Mouse (Mus musculus) intestine, embryonic 15.5 days (tissue): ENCODE results near the gene Lnx1. TPM values are rescaled to one million over a fixed set of nuclear protein-coding genes. Genes with fewer than 3 reads are reported as not detected.

ENCODE experiments used
- ATAC-seq: fragments of 200-750 bp; cut with Nextera tagmentation; 2 replicates; pipeline ENCODE4 v1.8.0; 2017; ENCODE audit warnings: moderate TSS enrichment, moderate library complexity
- H3K27ac ChIP-seq: fragments of 300-500 bp; sonication (generic); 2 replicates; pipeline ENCODE4 v1.5.1; 2015; ENCODE audit warnings: mild to moderate bottlenecking, inconsistent platforms
- H3K27me3 ChIP-seq: fragments of 300-500 bp; sonication (generic); replicated peaks from 2 replicates; pipeline ENCODE4 v1.6.1; 2015; ENCODE audit warnings: inconsistent platforms
- H3K36me3 ChIP-seq: fragments of 300-500 bp; sonication (generic); 2 replicates; pipeline ENCODE4 v1.6.1; 2015; ENCODE audit warnings: inconsistent platforms
- H3K4me1 ChIP-seq: fragments of 300-500 bp; sonication (generic); replicated peaks from 2 replicates; pipeline ENCODE4 v1.6.1; 2015; ENCODE audit warnings: inconsistent platforms
- H3K4me2 ChIP-seq: fragments of 300-500 bp; sonication (generic); replicated peaks from 2 replicates; pipeline ENCODE4 v1.6.1; 2015; ENCODE audit warnings: mild to moderate bottlenecking, inconsistent platforms
- H3K4me3 ChIP-seq: fragments of 300-500 bp; sonication (generic); replicated peaks from 2 replicates; pipeline ENCODE4 v1.5.1; 2015; ENCODE audit warnings: inconsistent platforms
- H3K9ac ChIP-seq: fragments of 300-500 bp; sonication (generic); 2 replicates; pipeline ENCODE4 v1.6.1; 2015; ENCODE audit warnings: inconsistent platforms
- H3K9me3 ChIP-seq: fragments of 300-500 bp; sonication (generic); 2 replicates; pipeline ENCODE4 v1.6.1; 2016; ENCODE audit warnings: inconsistent platforms
- WGBS: fragments of 180-500 bp; shearing (Covaris S2); methylation state at CpG from one replicate; pipeline ENCODE4 v1.1.7; 2015; 5-methylcytosine and 5-hydroxymethylcytosine counted together
- polyA plus RNA-seq: library from polyadenylated mRNA; unstranded; fragments of >200 nt; fragmentation: Nextera tagmentation; extraction: Ambion mirVana; gene quantifications from 2 replicates; pipeline ENCODE4 v1.2.1, GENCODE M21; 2015

Lnx1 gene
- polyA plus RNA-seq, 1 experiment from 2014 or later, result 5.9 TPM

DNA sequence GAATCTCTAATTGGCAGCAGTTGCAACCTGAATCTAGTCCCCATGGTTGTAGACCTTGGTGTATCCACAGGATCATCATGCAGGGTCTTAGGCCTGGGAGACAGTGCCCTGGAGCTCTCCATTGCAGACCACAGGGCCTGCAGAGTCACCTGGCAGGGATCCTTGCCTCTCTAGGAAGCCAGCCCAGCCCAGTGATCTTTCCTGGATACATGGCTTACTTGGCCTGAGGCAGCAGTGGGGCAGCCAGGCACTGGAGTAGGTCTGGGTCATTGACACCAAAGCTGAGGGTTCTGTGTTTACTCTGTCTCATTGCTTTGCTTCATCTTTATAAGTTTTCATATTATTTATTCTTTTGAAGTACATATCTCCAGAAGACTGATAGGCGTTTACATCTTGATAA, 141.6 kb downstream of the Lnx1 start:
- no peak overlapping the region for H3K4me2 ChIP-seq
- H3K27ac ChIP-seq, result no peak overlapping the region
- ATAC-seq, result no peak
- no peaks in the 10 kb centered on the region for H3K27me3 ChIP-seq
- H3K4me3 ChIP-seq, result no peak overlapping the region
- no peaks in the 10 kb centered on the region for H3K9me3 ChIP-seq
- no peaks in the 10 kb centered on the region for H3K4me1 ChIP-seq
- H3K9ac ChIP-seq, result no peak overlapping the region
- peaks cover 29% of the 10 kb centered on the region for H3K36me3 ChIP-seq
- 92% methylated on average over 1 of the region's 1 CpGs for WGBS

GRCm38 (mm10) chr5:74549566-74549965, 153.1 kb downstream of the Lnx1 start:
- H3K36me3 ChIP-seq, result peaks cover 18% of the 10 kb centered on the region; the same call in 1 of the 2 replicates
- no peaks in the 10 kb centered on the region for H3K4me1 ChIP-seq
- H3K9me3 ChIP-seq, result no peaks in the 10 kb centered on the region
- WGBS, result 92% methylated on average over 8 of the region's 8 CpGs
- no peak overlapping the region for H3K27ac ChIP-seq
- no peak overlapping the region for H3K4me2 ChIP-seq
- H3K27me3 ChIP-seq, result no peaks in the 10 kb centered on the region
- no peak overlapping the region for H3K4me3 ChIP-seq
- ATAC-seq, result no peak
- no peak overlapping the region for H3K9ac ChIP-seq

GRCm38 (mm10) chr5:74545606-74546005, 157.1 kb downstream of the Lnx1 start:
- Histone ChIP-seq H3K9me3 (no peaks in the 10 kb centered on the region), H3K9ac (no peak overlapping the region), H3K36me3 (peaks cover 14% of the 10 kb centered on the region; the same call in 1 of the 2 replicates), H3K4me3 (no peak overlapping the region), H3K27me3 (no peaks in the 10 kb centered on the region), H3K4me2 (no peak overlapping the region), H3K4me1 (no peaks in the 10 kb centered on the region), H3K27ac (no peak overlapping the region)
- no peak for ATAC-seq
- 93% methylated on average over 4 of the region's 4 CpGs for WGBS

Other genes with a start within 250 kb of the Lnx1 start
- gene Scfd2, start 171.2 kb downstream of the Lnx1 start, polyA plus RNA-seq, result 17.2 and 17.7 TPM in 2 replicates
- 71.8 and 80.4 TPM in 2 replicates for gene Fip1l1, start 167.5 kb downstream of the Lnx1 start, polyA plus RNA-seq